Mouse (Mus musculus): Measurements from ENCODE around the gene Lrp8.

GRCm38 (mm10) chr4:107808655-107809054 lies 6.6 kb downstream of the Lrp8 start:
- TF ChIP-seq POLR2A (IDR thresholded peaks at IDR 0.05; ENCODE audit: borderline replicate concordance, extremely low read depth, low read depth, low read length) (no peak), CTCF (IDR thresholded peaks at IDR 0.05; ENCODE audit: insufficient read depth, low read length) (no peak)
